Mouse (Mus musculus): ENCODE measurements around the gene Sipa1l2.

Sipa1l2 gene

DNA sequence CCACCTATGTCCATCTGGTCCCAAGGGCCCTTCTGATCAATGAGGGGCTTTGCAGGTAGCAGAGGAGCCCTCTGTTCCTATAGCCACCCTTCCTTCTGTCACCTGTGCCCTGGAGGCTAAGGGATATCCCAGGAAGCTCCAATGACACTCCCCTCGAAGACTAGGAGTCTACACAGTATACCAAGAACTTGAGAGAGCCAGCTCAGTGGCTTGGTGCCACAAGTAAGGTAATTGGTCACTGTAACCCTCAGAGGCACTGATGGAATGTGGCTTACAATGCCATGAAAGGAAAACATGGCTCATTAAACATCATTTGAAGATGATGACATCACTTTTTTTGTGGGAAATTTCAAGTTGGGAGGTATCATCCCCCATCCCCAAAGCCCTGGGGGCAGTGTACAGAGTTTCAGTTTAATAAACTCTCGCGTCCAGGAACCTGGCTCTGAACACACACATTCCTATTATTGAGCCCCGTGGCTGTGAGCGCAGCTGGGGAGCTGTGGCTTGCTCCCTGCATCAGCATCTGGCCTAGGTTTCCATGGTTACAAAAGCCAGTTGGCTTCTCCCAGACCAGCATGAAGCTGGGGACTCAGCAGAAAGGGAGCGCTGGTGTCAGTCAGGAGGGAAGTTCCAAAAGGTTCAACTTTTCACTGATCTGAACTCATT lies 104.3 kb downstream of the Sipa1l2 start:
- DNase-seq (ENCODE audit: low spot score in 2 of 2): no peak

DNA sequence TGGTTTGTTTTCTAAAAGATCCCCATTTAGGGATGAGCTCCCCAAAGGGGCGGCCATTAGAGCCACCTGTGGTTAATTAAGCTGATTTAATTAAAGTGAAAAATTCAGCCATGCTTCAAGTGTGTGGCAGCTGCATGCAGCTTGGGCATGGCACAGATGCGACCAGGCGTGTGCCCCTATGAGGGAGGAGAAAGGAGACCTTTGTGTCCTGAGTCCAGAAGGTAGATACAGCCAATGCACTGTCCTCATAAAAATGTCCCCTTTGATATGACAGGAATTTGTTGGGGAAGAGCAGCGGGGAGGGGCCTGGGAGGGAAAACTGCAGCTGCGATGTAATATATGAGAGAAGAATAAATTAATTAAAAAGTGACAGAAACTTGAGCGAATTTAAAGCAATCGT lies 106.7 kb downstream of the Sipa1l2 start:
- DNase-seq (ENCODE audit: low spot score in 2 of 2): no peak

DNA sequence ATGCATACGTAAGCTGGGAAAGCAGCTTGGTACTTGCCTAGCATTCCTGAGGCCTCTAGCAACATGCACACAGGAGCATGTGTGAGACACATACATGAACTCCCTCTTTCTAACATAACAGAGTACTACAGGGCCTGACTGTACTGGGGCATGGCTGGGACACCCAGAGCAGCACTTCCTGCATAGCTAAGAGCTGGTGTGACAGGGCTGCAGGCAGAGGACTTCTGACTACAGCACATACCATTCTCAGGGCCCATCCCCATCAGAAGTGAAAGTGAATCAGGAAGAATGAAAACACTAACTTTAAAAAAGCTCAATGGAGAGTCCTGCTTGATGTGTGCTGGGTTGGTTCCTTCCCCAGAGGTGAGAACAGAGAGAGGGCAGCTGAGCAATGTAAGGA lies 108.1 kb downstream of the Sipa1l2 start:
- peak in 1 of 2 experiments; percentile 12 for DNase-seq (ENCODE audit: low spot score in 2 of 2)

DNA sequence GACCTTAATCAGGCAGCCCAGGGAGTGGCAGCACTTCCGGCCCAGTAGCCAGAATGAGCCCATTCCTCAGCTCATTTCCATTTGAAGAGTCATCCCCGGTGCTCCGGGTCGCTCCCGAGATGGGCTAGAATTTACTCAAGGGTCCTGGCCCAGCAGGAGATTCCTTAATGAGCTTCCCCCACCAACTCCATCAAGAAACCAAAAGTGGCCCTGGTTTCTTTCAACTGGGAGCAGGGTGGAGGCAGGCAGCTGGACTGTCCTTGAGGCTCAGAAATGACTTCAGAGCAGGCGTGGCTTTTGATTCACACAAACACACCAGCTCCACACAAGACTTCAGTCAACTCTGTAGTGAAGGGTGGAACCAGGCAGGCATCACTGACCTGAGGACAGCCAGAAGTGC lies 109.0 kb downstream of the Sipa1l2 start:
- DNase-seq (ENCODE audit: low spot score in 2 of 2): no peak

DNA sequence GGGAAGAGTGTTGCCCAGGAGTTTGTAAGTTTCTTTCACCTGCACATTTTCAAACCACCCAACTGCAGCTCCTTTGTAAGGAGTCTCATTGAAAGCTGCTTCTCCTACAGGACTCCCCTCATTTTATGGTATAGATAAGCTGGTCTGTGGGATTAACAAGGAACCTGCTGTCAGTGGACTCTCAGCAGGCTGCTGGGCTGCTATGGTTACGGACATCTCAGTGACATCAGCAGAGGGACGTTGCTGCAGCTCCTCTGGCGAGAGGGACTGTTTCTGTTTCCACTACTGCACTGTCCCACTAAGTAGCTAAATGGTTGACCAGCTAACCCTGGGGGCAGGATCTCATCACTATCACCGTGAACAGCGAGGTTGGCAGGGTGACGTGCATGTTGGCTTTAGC lies 120.6 kb downstream of the Sipa1l2 start:
- no peak for DNase-seq (ENCODE audit: low spot score in 2 of 2)

DNA sequence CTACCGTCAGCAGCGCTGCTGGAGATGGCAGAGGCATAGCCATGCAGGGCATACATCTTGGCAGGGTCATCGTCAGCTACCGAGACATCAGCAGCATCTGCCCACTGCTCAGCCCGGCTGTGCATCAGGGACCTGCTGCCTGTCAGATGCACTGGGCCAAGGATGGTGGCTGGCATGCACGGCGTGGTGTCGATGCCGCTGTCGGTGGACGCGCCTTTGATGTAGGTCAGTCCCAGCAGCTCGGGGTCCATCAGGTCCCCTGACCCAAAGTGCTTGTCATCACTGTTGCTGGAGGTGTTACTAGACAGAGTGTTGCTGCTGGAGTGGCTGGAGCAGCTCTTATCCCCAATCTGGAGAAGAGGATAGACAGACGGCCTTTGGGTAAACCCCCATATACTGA lies 122.1 kb downstream of the Sipa1l2 start:
- no peak for DNase-seq (ENCODE audit: low spot score in 2 of 2)

DNA sequence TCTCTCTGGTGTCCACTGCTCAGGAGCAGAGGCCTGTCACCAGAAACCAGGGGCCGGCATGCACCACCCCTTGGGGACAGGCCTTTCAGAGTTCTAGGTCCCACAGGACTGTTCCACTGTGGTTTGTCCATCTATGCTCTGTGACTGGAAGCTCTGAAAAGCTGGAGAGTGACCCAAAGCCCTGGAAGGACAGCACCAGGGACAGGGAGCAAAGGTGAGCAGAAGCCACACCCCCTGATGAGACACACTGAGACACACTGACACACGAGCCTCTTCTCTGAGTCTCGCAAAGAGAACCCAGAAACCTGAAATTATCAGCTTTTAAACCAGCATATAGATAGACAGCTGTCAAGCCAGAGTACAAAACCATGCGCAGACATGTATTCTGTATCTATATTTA lies 123.4 kb downstream of the Sipa1l2 start:
- no peak for DNase-seq (ENCODE audit: low spot score in 2 of 2)

DNA sequence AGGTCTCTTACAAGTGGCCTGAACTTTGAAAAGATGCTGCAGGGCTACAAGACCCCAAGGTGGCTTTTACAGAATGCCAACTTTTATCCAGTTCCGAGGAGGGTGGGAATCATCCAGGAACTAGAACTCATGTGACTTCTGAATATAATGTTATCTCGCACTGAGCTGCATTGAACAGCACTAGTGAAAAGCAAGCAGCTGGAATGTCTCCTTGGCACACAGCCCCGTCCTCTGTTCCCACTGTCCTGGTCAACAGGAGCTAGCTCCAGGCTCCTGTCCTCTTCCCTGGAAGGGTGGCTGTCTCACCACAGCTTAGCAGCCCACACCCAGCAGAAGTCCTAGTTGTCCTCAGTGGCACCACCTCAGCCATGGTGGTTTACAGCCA lies 124.4 kb downstream of the Sipa1l2 start:
- DNase-seq (ENCODE audit: low spot score in 2 of 2): no peak

DNA sequence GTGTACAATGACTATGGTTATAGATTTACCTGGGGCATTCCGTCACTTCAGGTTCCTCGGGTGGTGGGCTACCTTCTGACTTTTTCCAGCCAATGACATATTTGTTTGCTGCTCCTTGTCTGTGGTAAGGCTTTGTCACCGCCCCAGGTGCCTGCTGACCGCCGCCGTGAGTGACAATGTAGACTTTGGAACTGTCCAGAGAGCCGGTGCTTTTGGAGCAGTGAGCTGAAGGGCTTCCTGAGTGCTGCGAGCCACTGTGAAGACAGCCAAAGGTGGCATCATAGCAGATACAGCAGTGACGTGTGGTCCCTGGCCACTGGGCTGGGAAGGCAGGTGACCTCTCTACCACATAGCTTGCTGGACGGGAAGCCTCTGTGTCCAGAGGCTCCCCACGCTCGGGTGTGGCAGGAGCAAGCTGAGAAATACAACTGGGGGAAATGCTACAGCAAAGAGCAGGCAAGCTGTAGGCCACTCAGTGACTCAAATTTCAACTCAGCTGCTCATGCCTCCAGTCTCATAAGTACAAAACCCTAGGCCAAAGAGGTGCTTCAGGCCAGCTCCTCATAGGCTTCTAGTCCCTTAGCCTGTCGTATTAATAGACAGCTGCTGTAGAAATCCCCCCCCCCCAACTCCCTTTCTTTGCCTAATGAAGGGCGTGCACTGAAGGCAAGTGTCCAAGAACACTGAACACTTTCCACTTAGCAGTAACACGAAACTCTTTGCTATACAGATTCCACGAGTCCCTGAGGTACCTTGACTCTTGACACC lies 125.0 kb downstream of the Sipa1l2 start:
- no peak for DNase-seq (ENCODE audit: low spot score in 2 of 2)

DNA sequence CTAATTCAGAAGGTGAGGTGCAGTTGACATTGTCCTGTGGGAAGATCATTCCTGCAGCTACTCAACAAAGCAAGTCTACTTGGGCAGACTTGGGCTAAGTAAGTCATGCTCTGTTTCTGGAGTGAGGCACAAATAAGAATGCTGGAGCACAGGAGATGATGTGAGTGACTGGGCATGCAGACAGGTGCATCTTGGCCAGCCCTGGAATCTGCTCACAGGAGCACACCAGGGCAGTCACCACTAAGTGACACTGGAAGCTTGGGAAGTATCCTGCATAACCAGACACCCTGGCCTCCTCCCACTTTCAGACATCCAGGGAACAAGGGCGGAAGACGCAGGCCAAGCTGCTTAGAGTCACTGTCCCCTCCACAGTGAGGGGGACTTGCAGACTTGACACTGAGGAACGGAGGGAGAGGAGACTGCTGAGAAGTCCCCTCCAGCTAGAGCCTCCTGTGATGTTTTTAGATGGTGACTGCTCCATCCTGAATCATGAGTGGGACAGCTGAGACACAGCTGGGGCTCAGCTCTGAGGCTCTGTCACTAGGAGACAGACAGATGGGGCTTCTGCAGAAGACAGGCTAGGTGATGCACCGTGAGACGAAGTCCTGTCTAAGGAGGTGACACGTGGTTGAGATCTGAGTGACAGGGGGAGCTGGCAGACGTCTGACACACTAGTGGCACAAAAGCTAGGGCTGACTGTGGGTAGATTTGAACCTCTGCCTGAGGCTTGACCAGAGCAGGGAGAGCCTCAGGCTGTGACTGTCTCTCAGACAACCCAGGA lies 134.1 kb downstream of the Sipa1l2 start:
- DNase-seq (ENCODE audit: low spot score in 2 of 2): peak; percentile 41 to 63

DNA sequence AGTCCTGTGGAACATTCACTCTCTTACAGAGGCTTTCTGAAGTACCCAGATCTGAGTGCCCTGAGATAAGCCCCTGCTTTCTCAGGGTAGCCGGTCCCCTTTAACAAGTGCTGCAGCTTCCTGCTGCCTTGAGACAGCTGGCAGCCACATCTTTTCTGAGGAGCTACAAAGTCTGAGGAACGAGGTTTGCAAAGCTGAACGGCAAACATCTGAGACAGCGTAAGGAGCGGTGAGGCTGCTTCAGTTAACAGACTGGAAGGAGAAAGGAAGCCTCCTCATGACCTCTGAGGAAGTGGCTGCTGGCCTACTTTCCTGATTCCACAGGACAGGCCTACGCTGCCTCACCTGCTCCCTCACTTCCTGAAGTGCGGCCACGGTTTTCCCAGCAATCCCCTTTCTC lies 135.5 kb downstream of the Sipa1l2 start:
- peak; percentile 46 to 53 for DNase-seq (ENCODE audit: low spot score in 2 of 2)

DNA sequence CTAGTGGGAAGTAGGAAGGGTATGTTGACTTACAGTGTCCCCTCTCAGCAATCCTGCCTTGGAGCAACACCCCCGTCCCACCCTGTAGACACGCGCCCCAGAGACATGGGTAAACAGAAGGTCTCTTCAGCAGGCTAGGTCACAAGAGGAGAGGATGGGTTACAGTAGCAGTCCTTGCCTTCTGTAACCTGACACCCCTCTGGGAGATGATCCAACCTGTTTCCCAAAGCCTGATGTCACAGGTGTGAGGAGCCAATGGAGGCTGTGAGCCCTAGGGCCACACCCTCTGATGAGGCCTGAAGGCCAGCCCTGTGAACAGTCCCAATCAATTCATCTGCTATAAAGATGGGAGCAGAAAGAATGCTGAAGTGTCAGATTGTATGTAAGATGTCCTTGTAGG lies 138.3 kb downstream of the Sipa1l2 start:
- no peak for DNase-seq (ENCODE audit: low spot score in 2 of 2)

DNA sequence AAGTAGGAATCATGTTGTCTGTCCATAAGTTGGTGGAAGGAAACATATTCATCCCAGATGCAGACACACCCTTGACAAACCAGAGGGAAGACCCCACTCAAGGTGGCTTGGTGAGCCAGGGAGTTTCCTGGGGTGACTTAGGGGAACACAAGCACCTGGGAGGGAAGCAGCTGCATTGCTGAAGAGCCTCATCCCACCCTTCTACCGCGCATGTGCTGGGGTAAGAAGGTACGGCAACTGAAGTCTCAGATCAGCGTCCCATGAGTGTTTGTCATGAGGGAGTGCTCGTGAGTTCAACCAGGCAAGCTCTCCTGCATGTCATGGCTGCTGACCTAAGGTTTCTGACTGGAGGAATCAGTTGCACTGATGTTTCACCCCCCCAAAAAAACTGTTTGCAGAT lies 138.8 kb downstream of the Sipa1l2 start:
- peak; percentile 32 to 40 for DNase-seq (ENCODE audit: low spot score in 2 of 2)

DNA sequence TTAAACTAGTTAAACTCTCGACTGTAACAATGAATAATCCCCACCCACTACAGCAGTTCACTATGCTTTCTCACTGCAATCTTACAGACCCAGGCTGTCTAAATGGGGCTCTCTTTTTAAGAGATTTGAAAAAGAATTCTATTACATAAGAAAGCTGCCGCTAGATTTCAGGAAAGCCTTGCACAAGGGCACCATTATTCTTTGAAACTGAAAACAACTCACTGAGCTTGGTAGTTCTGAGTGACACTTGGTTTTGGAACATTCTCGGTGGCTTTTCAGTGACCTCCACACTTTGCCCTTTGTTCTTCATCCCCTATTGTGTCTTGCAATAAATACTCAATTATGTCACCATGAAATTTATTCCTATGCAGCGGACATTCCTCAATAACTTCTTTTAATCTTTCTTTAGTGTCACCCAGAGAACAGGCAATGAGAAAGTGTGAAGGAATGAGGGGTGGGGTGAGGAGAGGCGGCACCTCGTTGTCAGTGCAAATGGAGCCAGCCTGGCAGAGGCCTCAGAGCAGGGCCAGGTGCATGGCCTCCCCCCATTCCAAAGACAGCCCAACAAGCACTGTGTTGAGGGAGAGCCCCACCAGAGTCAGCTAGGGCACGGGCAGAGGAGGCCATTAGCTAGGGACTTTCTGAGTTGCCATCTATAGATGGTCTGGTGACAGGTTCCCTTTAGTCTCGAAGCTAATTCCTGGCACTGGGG lies 140.5 kb downstream of the Sipa1l2 start:
- DNase-seq (ENCODE audit: low spot score in 2 of 2): peak; percentile 23 to 41

DNA sequence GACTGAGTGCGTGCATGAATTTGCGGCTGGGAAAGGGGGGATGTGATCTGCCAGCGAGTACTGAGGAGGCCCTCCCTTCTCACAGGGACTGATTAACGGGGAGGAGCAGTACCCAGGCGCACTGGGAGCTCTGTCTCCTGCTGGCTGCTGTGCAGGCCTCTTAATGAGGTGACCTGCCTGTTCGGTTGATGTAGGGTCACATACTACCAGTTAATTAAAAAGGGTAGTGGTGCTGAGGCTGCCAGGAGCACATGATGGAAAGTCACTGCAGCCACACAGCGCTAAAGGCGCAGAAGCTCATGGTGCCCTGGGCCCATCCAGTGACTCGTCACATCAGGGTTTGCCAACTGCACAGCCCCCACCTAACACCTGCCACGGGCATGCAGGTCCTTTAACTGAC lies 145.7 kb downstream of the Sipa1l2 start:
- DNase-seq (ENCODE audit: low spot score in 2 of 2): no peak

DNA sequence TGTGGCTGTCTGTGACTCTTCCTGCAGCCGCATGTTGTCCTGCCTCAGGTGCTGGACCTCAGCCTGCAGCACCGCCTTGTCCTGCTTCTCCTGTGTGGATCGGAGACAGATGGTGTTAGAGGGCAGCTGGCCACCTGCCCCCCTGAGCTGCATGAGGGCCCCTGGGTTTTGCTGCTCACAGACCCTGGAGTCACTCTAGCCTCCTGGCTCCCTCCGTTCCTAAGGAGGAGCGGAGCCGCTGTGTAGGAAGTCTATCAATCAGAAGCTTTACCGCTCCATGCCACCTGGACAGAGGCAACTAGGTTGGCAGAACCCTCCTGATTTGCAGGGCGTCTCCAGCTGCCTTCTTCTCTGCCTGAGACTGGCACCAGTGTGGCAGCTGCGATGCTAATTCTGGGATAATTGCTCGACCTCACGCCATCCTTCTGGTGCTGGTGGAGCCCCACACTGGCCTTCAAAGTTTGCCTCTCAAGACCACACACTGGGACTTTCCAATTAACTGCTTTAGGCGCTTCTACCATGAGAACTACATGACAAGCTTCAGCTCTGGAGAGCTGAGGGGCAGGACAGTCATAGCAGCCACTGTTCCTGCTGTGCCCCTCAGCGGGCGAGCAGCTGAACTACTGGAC lies 150.3 kb downstream of the Sipa1l2 start:
- no peak for DNase-seq (ENCODE audit: low spot score in 2 of 2)

DNA sequence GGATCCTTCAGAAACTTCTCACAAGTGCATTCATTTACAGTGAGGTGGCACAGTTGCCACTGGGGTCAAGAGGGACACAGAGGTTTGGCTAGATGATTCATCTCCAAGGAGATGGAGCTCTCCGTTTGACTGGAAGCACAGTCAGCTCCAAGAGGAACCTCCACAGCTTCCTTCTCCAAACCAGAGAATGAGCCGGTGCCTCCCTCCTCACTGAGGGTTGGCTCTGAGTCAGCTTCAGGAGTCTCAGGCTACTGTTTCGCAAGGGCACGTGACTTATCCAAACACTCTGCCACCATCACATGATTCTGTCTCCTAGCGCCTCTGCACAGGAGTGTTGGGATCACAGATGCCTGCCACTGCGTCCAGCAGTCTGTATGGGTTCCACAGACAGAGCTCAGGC lies 153.5 kb downstream of the Sipa1l2 start:
- DNase-seq (ENCODE audit: low spot score in 2 of 2): no peak

DNA sequence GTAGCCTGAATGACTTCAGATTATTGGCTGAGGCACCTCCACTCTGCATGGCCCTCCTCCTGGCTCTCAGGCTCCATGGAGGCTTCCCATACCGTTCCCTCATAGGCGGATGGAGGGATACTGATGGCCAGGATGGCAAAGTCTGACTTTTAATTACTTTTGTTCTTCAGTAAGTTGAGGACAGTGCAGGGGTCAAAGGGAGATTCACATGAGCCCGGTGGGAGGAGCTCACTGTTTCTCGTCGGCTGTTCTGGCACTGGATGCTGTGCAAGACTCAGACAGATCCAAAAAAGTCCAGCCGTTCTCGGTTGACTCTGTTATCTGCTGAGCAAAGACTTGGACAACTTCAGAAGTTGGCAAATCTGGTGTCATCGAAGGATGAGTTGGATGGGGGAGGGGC lies 155.0 kb downstream of the Sipa1l2 start:
- DNase-seq (ENCODE audit: low spot score in 2 of 2): no peak

DNA sequence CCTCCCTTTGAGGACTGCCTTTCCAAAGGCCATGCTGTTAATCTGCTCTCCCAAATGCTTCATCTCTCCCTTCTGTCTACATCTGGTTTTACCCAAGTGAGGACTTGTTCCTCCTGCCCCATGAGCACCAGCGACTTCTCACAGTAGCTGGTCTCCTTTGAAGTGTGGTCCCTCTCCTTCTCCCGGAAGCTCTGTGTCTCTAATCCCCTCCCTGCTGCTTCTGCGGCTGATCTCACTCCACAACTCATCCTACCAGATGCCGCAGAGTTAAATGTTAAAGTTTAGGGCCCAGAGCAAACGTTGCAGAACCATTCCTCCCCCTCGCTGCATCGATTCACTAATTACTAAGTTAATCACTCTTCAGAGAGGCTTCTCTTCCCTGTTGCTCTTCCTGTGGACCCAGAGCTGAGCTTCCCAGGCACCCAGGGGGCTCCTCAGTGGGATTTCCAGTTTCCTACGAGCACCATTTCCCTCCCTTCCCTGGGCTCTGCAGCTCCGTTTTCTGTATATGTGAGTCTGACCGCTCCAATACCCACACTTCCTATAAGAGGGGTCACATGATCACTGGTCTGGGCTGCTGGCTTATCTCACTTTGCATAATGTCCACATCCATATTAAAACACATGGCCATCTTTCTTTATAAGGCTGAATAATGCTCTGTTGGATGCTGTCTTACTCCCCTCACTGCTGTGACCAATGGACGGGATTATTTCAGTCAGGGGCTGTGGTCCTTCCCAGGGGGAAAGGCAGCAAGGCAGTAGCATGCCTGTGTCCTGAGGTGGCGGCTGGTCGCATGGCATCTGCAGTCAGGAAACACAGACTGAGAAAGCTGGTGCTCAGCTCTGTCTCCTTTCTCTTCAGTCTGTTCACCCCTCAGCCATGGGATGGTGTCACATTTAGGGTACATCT lies 156.4 kb downstream of the Sipa1l2 start:
- DNase-seq (ENCODE audit: low spot score in 2 of 2): no peak

DNA sequence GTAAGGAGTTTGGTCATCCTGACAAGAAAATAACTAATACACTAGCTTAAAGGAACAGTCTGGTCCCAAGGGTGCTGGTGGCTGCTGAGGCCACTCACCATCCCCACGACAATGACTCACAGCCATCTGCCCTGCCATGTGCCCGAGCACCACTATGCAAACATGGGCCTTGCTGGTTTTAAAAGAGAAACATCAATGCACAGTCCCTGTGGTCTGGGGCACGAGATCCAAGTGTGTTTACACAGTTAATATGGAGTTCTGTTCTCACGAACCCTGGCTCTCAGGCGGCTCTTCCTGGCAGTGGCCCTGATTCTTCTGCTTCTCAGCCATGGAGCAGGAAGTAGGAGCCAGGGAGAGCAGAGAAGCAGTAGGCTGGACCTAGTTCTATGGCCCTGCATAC lies 159.0 kb downstream of the Sipa1l2 start:
- no peak for DNase-seq (ENCODE audit: low spot score in 2 of 2)

DNA sequence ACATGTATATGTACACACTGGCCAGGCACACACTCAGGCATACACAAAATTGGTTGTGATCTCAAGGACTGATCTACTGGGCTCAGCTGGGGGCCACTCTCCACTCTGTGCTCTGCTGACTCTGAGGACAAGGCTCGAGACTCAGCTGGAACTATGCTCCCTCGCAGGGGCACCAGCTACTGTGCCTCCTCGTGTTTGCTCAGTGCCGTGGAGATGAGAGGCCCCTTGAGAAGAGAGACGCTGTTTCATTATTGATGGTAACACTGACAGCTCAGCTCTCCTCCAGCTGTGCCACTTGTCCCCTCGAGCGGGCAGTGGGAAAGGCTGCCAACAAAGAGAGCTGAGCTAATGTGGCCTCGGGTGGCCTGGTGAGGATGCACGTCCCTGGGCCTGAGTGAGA lies 161.9 kb downstream of the Sipa1l2 start:
- DNase-seq (ENCODE audit: low spot score in 2 of 2): no peak

Measured in thymus, postnatal 10 days (tissue).